Mouse (Mus musculus): ENCODE data around the gene Cdk17.

Gene Cdk17

GRCm38 (mm10) chr10:93142600-93143284, 17.9 kb upstream of the Cdk17 start:
- in situ Hi-C loops (cut with MboI; ENCODE audit: low sequenced_read_pairs): no loop called here

- in situ Hi-C loops (cut with MboI; ENCODE audit: low sequenced_read_pairs): no loop called here
These were observed 17.2 kb upstream of the Cdk17 start for GRCm38 (mm10) chr10:93143285-93143985.

DNA sequence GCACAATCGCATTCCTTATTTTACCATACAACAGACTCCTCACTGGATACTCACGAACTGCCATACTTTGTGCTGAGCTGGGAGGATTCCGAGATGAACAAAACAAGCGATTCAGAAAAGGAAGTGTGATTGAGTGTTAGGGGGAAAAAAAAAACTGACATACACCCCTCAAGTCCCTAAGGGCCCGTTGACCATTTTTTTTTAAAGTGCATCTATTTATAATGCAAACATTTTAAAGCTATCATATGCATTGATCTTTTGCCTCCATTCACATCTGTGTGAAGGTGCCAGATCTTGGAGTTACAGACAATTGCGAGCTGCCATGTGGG, 16.7 kb upstream of the Cdk17 start:
- in situ Hi-C loops (cut with MboI; ENCODE audit: low sequenced_read_pairs): no loop called here

DNA sequence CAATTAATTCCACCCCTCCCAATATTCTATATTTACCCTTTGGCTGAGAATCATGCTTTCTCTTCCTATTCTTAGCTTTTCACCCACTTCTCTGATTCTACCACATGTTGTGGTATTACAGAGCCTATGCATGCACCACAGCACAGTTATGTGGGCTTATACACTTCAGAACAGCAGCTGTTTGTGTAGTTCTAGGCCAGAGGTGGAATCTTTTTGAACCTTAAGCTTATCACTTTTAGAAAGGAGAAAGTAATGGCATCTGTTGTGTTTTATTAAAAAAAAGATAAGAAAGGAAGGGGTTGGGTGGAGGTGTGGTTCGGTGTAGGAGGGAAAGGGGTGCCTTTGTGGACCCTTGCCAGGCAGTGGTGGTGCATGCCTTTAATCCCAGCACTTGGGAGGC, 16.1 kb upstream of the Cdk17 start:
- in situ Hi-C loops (cut with MboI; ENCODE audit: low sequenced_read_pairs): no loop called here

DNA sequence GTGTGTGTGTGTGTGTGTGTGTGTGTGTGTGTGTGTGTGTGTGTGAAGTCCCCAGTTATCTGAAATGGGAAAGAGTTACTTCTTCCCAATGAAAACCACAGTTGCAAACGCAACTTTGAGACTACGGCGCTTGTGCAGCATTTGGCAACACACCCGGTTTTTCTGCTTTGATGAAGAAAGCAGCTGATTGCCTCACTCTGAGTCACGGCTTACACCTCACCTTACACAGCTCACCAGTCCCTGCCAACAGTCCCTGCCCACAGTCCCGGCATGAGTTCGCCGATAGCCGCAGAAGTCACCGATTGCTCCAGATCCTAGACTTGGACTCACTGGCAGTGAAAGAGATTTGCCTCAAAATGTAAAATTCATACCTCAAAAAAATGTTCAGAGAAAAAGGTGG, 15.6 kb upstream of the Cdk17 start:
- in situ Hi-C loops (cut with MboI; ENCODE audit: low sequenced_read_pairs): no loop called here

DNA sequence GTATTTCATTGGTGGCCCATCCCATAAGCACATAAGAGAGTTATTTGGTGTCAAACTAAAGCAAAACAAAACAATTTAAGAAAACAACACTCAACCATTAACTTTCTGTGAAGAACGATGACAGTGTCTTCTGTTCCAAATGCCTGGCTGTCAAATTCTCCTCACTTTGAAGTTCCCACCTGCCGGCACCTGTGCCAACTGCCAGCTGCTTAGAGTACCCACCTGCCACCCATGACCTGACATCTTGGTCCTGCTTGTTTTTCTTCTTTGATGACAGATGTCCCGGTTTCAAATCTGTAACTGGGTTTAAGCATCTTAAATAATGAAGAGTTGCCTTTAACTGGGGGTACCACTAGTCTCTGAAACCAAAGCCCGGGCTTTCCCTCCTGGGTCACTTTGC, 14.1 kb upstream of the Cdk17 start:
- in situ Hi-C loops (cut with MboI; ENCODE audit: low sequenced_read_pairs): no loop called here

- in situ Hi-C loops (cut with MboI; ENCODE audit: low sequenced_read_pairs): no loop called here
These were observed 13.0 kb upstream of the Cdk17 start for GRCm38 (mm10) chr10:93147691-93148090.

GRCm38 (mm10) chr10:93149597-93149996, 11.1 kb upstream of the Cdk17 start:
- in situ Hi-C loops (cut with MboI; ENCODE audit: low sequenced_read_pairs): no loop called here

GRCm38 (mm10) chr10:93151775-93152174, 8.9 kb upstream of the Cdk17 start:
- in situ Hi-C loops (cut with MboI; ENCODE audit: low sequenced_read_pairs): loop anchor here (10.0 kb wide), 1 partner anchor 77 kb away; no protein-coding TSS in a partner anchor

- in situ Hi-C loops (cut with MboI; ENCODE audit: low sequenced_read_pairs): loop anchor here (10.0 kb wide), 1 partner anchor 78 kb away; no protein-coding TSS in a partner anchor
These were observed 8.0 kb upstream of the Cdk17 start for GRCm38 (mm10) chr10:93152698-93153097.

DNA sequence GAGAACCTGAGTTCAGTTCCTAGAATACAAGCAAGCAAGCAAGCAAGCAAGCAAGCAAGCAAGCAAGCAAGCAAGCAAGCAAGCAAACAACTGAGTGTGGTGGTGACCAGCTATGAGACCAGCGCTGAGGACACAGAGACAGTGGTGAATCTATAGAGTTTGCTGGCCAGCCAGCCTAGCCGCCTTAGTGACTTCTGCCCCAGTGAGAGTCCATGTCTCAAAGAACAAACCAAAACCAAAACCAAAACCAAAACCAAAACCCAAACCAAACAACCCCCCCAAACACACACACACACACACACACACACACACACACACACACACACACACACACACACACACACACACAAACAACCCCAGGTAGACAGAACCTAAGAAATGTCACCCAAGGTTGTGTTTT, 7.3 kb upstream of the Cdk17 start:
- in situ Hi-C loops (cut with MboI; ENCODE audit: low sequenced_read_pairs): loop anchor here (10.0 kb wide), 1 partner anchor 79 kb away; no protein-coding TSS in a partner anchor

- in situ Hi-C loops (cut with MboI; ENCODE audit: low sequenced_read_pairs): loop anchor here (10.0 kb wide), 1 partner anchor 85 kb away; no protein-coding TSS in a partner anchor
These were observed 801 bp upstream of the Cdk17 start for GRCm38 (mm10) chr10:93159651-93160496.

- in situ Hi-C loops (cut with MboI; ENCODE audit: low sequenced_read_pairs): no loop called here
These were observed 223 bp upstream of the Cdk17 start for GRCm38 (mm10) chr10:93160497-93160806.

- in situ Hi-C loops (cut with MboI; ENCODE audit: low sequenced_read_pairs): no loop called here
These were observed 1.0 kb downstream of the Cdk17 start for GRCm38 (mm10) chr10:93161511-93162275.

DNA sequence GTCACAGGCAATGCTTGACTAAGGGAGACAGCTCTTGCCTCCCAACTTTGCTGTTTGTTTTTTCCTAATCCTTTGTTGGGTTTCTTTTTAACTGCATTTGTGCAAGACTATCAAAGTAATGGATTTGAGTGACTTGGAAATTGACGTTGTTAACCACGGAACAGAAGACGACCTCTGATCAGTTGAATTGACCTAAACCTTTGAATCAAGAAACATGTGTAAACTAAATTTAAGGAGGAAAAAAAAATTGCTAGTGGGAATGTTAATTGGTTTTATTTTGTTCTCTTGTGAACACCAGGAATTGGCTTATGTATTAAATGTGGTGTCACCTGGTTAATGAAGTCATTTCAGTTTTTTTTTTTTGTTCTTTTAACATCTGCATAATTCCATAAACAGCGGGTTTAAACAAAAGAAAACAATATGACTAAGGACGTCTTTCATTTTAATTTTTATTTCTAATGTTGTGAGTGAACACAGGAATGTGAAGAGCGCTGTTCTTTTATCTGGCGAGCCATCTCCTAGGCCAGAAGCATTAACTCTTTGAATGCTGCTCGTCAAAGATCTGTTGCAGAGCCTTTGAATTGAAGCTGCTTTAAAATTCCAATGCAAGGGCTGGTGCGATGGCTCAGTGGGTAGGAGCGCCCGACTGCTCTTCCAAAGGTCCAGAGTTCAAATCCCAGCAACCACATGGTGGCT, 1.7 kb downstream of the Cdk17 start:
- in situ Hi-C loops (cut with MboI; ENCODE audit: low sequenced_read_pairs): no loop called here

GRCm38 (mm10) chr10:93162972-93163660, 2.4 kb downstream of the Cdk17 start:
- in situ Hi-C loops (cut with MboI; ENCODE audit: low sequenced_read_pairs): no loop called here

GRCm38 (mm10) chr10:93163711-93164488, 3.2 kb downstream of the Cdk17 start:
- in situ Hi-C loops (cut with MboI; ENCODE audit: low sequenced_read_pairs): no loop called here

DNA sequence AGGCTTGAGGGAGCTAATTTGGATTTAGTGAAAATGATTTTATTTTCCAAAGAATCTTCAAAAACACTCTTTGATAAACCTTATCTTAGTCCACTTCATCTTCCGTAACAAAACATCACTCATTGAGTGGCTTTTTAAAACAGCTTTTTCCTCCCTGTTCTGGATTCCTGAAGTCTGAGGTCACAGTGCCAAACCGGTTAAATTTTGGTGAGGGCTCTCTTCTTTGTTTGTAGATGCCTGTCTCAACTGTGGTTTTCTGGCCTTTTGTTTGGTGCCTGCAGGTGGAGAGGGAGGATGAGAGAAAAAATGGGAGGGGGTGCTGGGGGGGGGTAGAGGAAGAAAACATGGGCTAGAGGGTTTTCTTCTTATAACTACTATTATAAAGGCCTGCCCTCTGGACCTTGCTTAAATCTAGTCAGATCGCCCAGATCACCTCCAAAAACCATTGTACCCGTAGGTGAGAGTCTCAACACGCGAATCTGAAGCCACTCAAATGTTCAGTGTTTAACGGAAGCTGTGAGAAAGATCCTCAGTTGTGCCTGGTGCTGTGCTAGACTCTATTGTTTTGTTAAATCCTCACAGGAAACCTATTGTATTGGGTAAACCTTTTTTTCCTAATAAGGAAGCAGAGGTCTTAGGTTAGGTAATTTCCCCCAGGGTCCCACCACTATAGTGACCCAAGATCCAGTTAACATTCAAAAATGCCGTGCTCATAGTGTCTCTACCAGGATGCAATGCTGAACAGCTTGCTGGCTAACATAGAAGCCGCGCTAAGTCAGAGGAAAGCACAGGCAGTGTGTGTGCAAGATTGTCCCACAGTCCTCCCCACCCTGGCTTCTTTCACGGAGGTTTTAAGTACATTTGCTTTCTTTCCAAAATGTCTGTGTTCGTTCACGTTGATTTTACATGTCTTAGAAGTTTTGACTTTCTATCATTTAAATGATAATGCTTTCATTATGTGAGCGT, 5.0 kb downstream of the Cdk17 start:
- in situ Hi-C loops (cut with MboI; ENCODE audit: low sequenced_read_pairs): no loop called here

Data from CH12F3 (cell line).